Mouse (Mus musculus) midbrain, embryonic 14.5 days (tissue): ENCODE data around the gene Kmo. TPM values are rescaled to one million over a fixed set of nuclear protein-coding genes. Genes with fewer than 3 reads are reported as not detected.
A peak's percentile ranks its signal among the peaks of the same experiment; 100 is the strongest.

Source experiments
- ATAC-seq: fragments of 200-750 bp; cut with Nextera tagmentation; 2 replicates; pipeline ENCODE4 v1.8.0; 2017; ENCODE audit warnings: moderate number of reproducible peaks, moderate library complexity; ENCODE audit not compliant: low FRiP score, low TSS enrichment
- DNase-seq: peaks from one replicate; pipeline ENCODE4 v3.0.0-alpha.2; 2015
- H3K27ac ChIP-seq: fragments of 300-500 bp; sonication (generic); replicated peaks from 2 replicates; pipeline ENCODE4 v1.5.1; 2014; ENCODE audit warnings: mild to moderate bottlenecking, low read depth, low read length, moderate library complexity
- H3K27me3 ChIP-seq: fragments of 300-500 bp; sonication (generic); 2 replicates; pipeline ENCODE4 v1.6.1; 2014; ENCODE audit warnings: low read length, control low read depth, mixed read lengths; ENCODE audit not compliant: control insufficient read depth, insufficient read depth
- H3K36me3 ChIP-seq: fragments of 300-500 bp; sonication (generic); 2 replicates; pipeline ENCODE4 v1.6.1; 2014; ENCODE audit warnings: low read length, control low read depth; ENCODE audit not compliant: control insufficient read depth, insufficient read depth
- H3K4me1 ChIP-seq: fragments of 300-500 bp; sonication (generic); 2 replicates; pipeline ENCODE4 v1.6.1; 2014; ENCODE audit warnings: mild to moderate bottlenecking, antibody characterized with exemption, low read length, control low read depth; ENCODE audit not compliant: control insufficient read depth, insufficient read depth
- H3K4me2 ChIP-seq: fragments of 300-500 bp; sonication (generic); 2 replicates; pipeline ENCODE4 v1.6.1; 2014; ENCODE audit warnings: mild to moderate bottlenecking, low read length, moderate library complexity
- H3K4me3 ChIP-seq: fragments of 300-500 bp; sonication (generic); replicated peaks from 2 replicates; pipeline ENCODE4 v1.5.1; 2014; ENCODE audit warnings: low read depth, low read length
- H3K9ac ChIP-seq: fragments of 300-500 bp; sonication (generic); replicated peaks from 2 replicates; pipeline ENCODE4 v1.6.1; 2014; ENCODE audit warnings: mild to moderate bottlenecking, low read length, moderate library complexity
- H3K9me3 ChIP-seq: fragments of 300-500 bp; sonication (generic); 2 replicates; pipeline ENCODE4 v1.6.1; 2016; ENCODE audit warnings: low read length, control low read depth, mixed read lengths; ENCODE audit not compliant: control insufficient read depth
- WGBS: fragments of 180-500 bp; shearing (Covaris S2); extraction: QIAGEN DNeasy Blood & Tissue Kit; methylation state at CpG from one replicate; pipeline ENCODE4 v1.1.7; 2014; 5-methylcytosine and 5-hydroxymethylcytosine counted together
- polyA plus RNA-seq: library from polyadenylated mRNA; unstranded; fragments of >200 nt; fragmentation: Nextera tagmentation; extraction: Ambion mirVana; gene quantifications from 2 replicates; pipeline ENCODE4 v1.2.1, GENCODE M21; 2014

Kmo gene
- polyA plus RNA-seq, 1 experiment from 2014 or later = not detected

- Histone ChIP-seq H3K4me2 (no peak overlapping the region), H3K4me1 (no peaks in the 10 kb centered on the region; the same call in 1 of the 2 replicates), H3K27me3 (no peaks in the 10 kb centered on the region), H3K27ac (no peak overlapping the region), H3K9me3 (no peaks in the 10 kb centered on the region), H3K36me3 (no peaks in the 10 kb centered on the region), H3K4me3 (no peak overlapping the region), H3K9ac (no peak overlapping the region)
- DNase-seq = no peak
- WGBS = 87% methylated on average over 6 of the region's 6 CpGs
- ATAC-seq = no peak
Observed at GRCm38 (mm10) chr1:175640435-175641150, 20.4 kb downstream of the Kmo start.

DNA sequence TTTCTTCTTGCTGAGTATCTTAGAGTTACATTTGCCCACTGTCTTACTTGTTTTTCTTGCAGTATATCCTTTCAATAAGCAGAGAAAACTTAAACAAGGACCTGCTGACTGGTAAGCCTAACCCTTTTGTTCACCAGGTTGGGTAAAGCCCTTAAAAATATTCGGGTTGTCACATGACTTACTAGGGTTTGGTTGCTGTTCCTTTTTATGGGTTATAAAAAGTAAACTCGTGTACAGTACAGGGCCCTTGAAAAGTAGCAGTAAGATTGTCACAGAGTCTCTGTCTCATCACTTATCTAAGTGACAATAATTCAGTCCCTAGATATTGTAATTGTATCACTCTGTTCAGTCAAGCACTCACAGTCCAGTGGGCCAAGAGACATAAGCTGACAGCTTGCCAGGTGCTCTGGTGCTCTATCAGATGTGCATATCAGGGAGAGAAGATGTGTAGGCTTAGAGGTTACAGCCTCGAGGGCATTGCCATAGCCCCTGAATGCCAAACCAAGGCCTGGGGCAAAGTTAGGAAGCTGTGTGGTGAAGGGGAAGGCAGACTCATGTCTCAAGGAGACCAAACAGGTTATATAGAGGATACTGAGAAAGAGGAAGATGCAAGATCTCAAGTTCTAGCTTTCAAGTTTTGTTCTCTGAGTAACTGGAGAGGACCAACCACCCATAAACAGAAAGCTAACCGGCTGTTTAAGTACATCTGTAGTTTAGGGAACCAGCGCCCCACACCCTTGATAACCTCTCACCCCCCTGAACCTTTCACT is 23.5 kb downstream of the Kmo start:
- H3K4me3 ChIP-seq = no peak overlapping the region
- ATAC-seq (no peak), DNase-seq (no peak)
- H3K9ac ChIP-seq = no peak overlapping the region
- no peaks in the 10 kb centered on the region for H3K27me3 ChIP-seq
- H3K36me3 ChIP-seq = no peaks in the 10 kb centered on the region
- H3K4me2 ChIP-seq = no peak overlapping the region
- H3K9me3 ChIP-seq = no peaks in the 10 kb centered on the region
- WGBS = 81% methylated on average over 5 of the region's 5 CpGs
- H3K27ac ChIP-seq = no peak overlapping the region
- no peaks in the 10 kb centered on the region for H3K4me1 ChIP-seq

GRCm38 (mm10) chr1:175646952-175647351 is 26.8 kb downstream of the Kmo start:
- DNase-seq = no peak
- Histone ChIP-seq H3K9me3 (no peaks in the 10 kb centered on the region), H3K9ac (no peak overlapping the region), H3K27ac (no peak overlapping the region), H3K27me3 (no peaks in the 10 kb centered on the region), H3K4me2 (no peak overlapping the region), H3K36me3 (no peaks in the 10 kb centered on the region), H3K4me1 (no peaks in the 10 kb centered on the region), H3K4me3 (no peak overlapping the region)
- ATAC-seq = no peak
- WGBS = 86% methylated on average over 9 of the region's 9 CpGs

GRCm38 (mm10) chr1:175648615-175649014 is 28.4 kb downstream of the Kmo start:
- H3K27ac ChIP-seq = no peak overlapping the region
- no peaks in the 10 kb centered on the region for H3K4me1 ChIP-seq
- ATAC-seq = no peak
- no peaks in the 10 kb centered on the region for H3K36me3 ChIP-seq
- DNase-seq = no peak
- no peak overlapping the region for H3K4me2 ChIP-seq
- H3K4me3 ChIP-seq = no peak overlapping the region
- no peak overlapping the region for H3K9ac ChIP-seq
- H3K27me3 ChIP-seq = no peaks in the 10 kb centered on the region
- 95% methylated on average over 4 of the region's 4 CpGs for WGBS
- no peaks in the 10 kb centered on the region for H3K9me3 ChIP-seq

GRCm38 (mm10) chr1:175659900-175660299 is 39.7 kb downstream of the Kmo start:
- H3K4me1 ChIP-seq = no peaks in the 10 kb centered on the region
- ATAC-seq (no peak), DNase-seq (no peak)
- H3K27me3 ChIP-seq = no peaks in the 10 kb centered on the region
- no peak overlapping the region for H3K4me2 ChIP-seq
- no peaks in the 10 kb centered on the region for H3K9me3 ChIP-seq
- H3K4me3 ChIP-seq = no peak overlapping the region
- no peaks in the 10 kb centered on the region for H3K36me3 ChIP-seq
- no peak overlapping the region for H3K9ac ChIP-seq
- 95% methylated on average over 4 of the region's 4 CpGs for WGBS
- no peak overlapping the region for H3K27ac ChIP-seq

- peak; percentile 74 for DNase-seq
- Histone ChIP-seq H3K4me2 (no peak overlapping the region), H3K4me1 (no peaks in the 10 kb centered on the region), H3K9ac (no peak overlapping the region), H3K9me3 (no peaks in the 10 kb centered on the region), H3K4me3 (no peak overlapping the region), H3K36me3 (no peaks in the 10 kb centered on the region), H3K27me3 (no peaks in the 10 kb centered on the region), H3K27ac (no peak overlapping the region)
- peak; percentile 49; the same call in 1 of the 2 replicates for ATAC-seq
- 75% methylated on average over 5 of the region's 5 CpGs for WGBS
Observed at GRCm38 (mm10) chr1:175668666-175669405, 48.7 kb downstream of the Kmo start.

DNA sequence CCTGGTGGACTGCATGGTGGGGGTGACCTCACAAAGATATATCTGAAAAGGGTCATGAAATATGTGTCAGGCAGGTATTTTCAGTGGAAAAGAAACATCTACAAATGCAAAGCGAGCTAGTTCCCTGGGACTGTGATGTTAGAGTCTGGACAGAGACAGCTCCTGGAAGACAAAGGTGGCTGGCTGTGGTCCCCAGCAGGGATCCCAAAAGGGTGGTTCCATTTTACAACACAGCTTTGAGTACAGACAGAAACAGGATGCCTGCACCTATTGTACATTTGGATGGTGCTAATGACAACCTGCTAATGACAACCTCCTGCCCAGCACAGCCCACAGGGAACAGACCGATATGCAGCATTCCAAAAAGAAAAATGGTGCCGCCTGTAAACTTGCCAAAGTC is 49.3 kb downstream of the Kmo start:
- 90% methylated on average over 3 of the region's 3 CpGs for WGBS
- H3K9ac ChIP-seq = no peak overlapping the region
- ATAC-seq (no peak), DNase-seq (no peak)
- H3K9me3 ChIP-seq = no peaks in the 10 kb centered on the region
- H3K36me3 ChIP-seq = no peaks in the 10 kb centered on the region
- no peaks in the 10 kb centered on the region for H3K27me3 ChIP-seq
- H3K4me2 ChIP-seq = no peak overlapping the region
- no peak overlapping the region for H3K4me3 ChIP-seq
- no peak overlapping the region for H3K27ac ChIP-seq
- H3K4me1 ChIP-seq = no peaks in the 10 kb centered on the region

- Histone ChIP-seq H3K27ac (no peak overlapping the region), H3K9me3 (no peaks in the 10 kb centered on the region), H3K4me3 (no peak overlapping the region), H3K36me3 (no peaks in the 10 kb centered on the region), H3K4me2 (no peak overlapping the region), H3K9ac (no peak overlapping the region), H3K27me3 (no peaks in the 10 kb centered on the region), H3K4me1 (no peaks in the 10 kb centered on the region)
- 73% methylated on average over 7 of the region's 7 CpGs for WGBS
- DNase-seq (no peak), ATAC-seq (no peak)
Observed at GRCm38 (mm10) chr1:175670042-175670441, 49.9 kb downstream of the Kmo start.
